In the genomic region with DNA sequence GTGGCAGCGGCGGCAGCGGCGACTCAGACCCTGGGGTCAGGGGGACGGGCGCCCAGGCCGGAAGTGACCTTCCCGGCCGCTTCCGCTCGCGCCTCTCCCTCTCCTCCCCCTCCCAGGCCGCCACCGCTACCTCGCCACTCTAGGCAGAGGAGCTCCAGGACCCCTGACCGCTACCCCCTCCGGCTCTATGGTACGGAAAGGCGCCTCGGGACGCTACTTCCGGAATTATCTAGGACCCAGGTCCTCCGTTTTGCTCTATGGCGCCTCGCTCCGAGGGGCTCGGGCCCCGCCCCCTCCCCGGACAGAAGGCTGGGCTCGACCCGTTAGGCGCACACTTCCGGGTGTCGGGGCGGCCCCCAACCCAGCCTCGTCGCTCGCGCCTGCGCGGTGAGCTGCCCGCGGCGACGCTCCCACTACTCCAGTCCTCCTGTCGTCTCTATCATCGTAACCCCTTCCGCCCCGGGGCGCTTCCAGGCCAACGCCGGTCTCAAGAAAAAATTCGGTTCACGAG, we compare ENCODE assay signal across 8 mouse cellular contexts. TPM values are rescaled to one million over a fixed set of nuclear protein-coding genes. Genes with fewer than 3 reads are reported as not detected.
DNase-seq lines count a peak whose midpoint lies in the region; ATAC-seq and TF ChIP-seq lines count a peak whose summit lies in the region.

TSS of gene Zfp787 (minus strand) at position 97 of the 511 bp plus-strand sequence.

- peak within 1 kb of the TSS; percentile 88 for H3K27ac ChIP-seq in ES-E14 (ENCODE audit: insufficient read depth, low read depth, low read length, poor library complexity, severe bottlenecking)
- peak within 1 kb of the TSS; percentile 95 for H3K27ac ChIP-seq in forebrain, postnatal 0 days (ENCODE audit: low read depth, low read length)
- H3K27ac ChIP-seq in lung, embryonic 15.5 days: peak within 1 kb of the TSS; percentile 96

- H3K27me3 ChIP-seq in forebrain, postnatal 0 days (ENCODE audit: insufficient read depth, low read length): no peaks in the 10 kb centered on the region
- H3K27me3 ChIP-seq in lung, embryonic 15.5 days: no peaks in the 10 kb centered on the region

- no peak for TF ChIP-seq CTCF in forebrain, postnatal 0 days (IDR thresholded peaks at IDR 0.05; ENCODE audit: low read depth)

- ATAC-seq in forebrain, postnatal 0 days: peak; percentile 97
- peak; percentile 97 for ATAC-seq in lung, embryonic 15.5 days (ENCODE audit: borderline replicate concordance, extremely low read depth, low FRiP score, low TSS enrichment)

- H3K36me3 ChIP-seq in ES-E14 (ENCODE audit: control insufficient read depth, insufficient read depth, low read length, poor library complexity, severe bottlenecking): no peaks in the 10 kb centered on the region
- no peaks in the 10 kb centered on the region for H3K36me3 ChIP-seq in forebrain, postnatal 0 days (ENCODE audit: insufficient read depth)
- no peaks in the 10 kb centered on the region for H3K36me3 ChIP-seq in lung, embryonic 15.5 days

- H3K4me1 ChIP-seq in ES-E14 (ENCODE audit: control insufficient read depth in 2 of 2, insufficient read depth in 2 of 2, low read length in 2 of 2, poor library complexity in 1 of 2): peaks cover 0 to 2% of the 10 kb centered on the region in 2 experiments; a peak in 2 of 4 replicates
- H3K4me1 ChIP-seq in forebrain, postnatal 0 days (ENCODE audit: insufficient read depth): peaks cover 12% of the 10 kb centered on the region
- H3K4me1 ChIP-seq in lung, embryonic 15.5 days: peaks cover 31% of the 10 kb centered on the region

- in situ Hi-C loops in ES-E14 (cut with MboI; ENCODE audit: low sequenced_read_pairs in 2 of 2, unreplicated experiment in 2 of 2): no loop called here

- H3K4me3 ChIP-seq in ES-E14 (ENCODE audit: insufficient read depth in 1 of 2, low read depth in 1 of 2, low read length in 2 of 2, poor library complexity in 1 of 2, severe bottlenecking in 1 of 2): peak within 1 kb of the TSS; percentile 91 to 96
- peak within 1 kb of the TSS; percentile 81 for H3K4me3 ChIP-seq in forebrain, postnatal 0 days (ENCODE audit: low read depth, low read length)
- H3K4me3 ChIP-seq in lung, embryonic 15.5 days: peak within 1 kb of the TSS; percentile 90

- no peaks in the 10 kb centered on the region for H3K9me3 ChIP-seq in ES-E14 (ENCODE audit: control insufficient read depth, insufficient read depth, low read depth, low read length)
- no peaks in the 10 kb centered on the region for H3K9me3 ChIP-seq in forebrain, postnatal 0 days (ENCODE audit: low read length)
- H3K9me3 ChIP-seq in lung, embryonic 15.5 days: no peaks in the 10 kb centered on the region

- H3K9ac ChIP-seq in ES-E14 (ENCODE audit: insufficient read depth, low read depth, low read length, poor library complexity, severe bottlenecking): peak within 1 kb of the TSS; percentile 94
- peak within 1 kb of the TSS; percentile 95 for H3K9ac ChIP-seq in forebrain, postnatal 0 days
- H3K9ac ChIP-seq in lung, embryonic 15.5 days: peak within 1 kb of the TSS; percentile 93

- H3K4me2 ChIP-seq in forebrain, postnatal 0 days (ENCODE audit: low read depth): peak within 1 kb of the TSS; percentile 96
- H3K4me2 ChIP-seq in lung, embryonic 15.5 days: peak within 1 kb of the TSS; percentile 70

- under 1% methylated on average over 49 of the region's 54 CpGs for WGBS in forebrain, postnatal 0 days
- whole genome bisulfite sequencing in lung, embryonic 15.5 days: 1% methylated on average over 39 of the region's 54 CpGs

- DNase-seq in ES-E14 (ENCODE audit: low read depth, low spot score): peak; percentile 94
- DNase-seq in cerebellum, adult 18-20 months: peak; percentile 95 to 96
- peak; percentile 99 for DNase-seq in forebrain, postnatal 0 days
- DNase-seq in heart, postnatal 4 days: peak; percentile 98
- DNase-seq in layer of hippocampus, adult 8-10 months (ENCODE audit: low spot score in 2 of 2): peak; percentile 97
- DNase-seq in ovary, adult 18-20 months (ENCODE audit: low spot score): peak; percentile 97
- peak; percentile 97 for DNase-seq in thymus, postnatal 0 days (ENCODE audit: low spot score)

TF ChIP-seq in ES-E14, 5 proteins besides CTCF, POLR2A, EP300 and RAD21:
- TF ChIP-seq HCFC1 (IDR thresholded peaks at IDR 0.05; ENCODE audit: borderline replicate concordance, insufficient read depth, low read length) (peak; percentile 69), MAFK (IDR thresholded peaks at IDR 0.05; ENCODE audit: insufficient read depth, low read depth, low read length) (no peak)
TF ChIP-seq in ES-E14: peak in this region for 1.

RNA-seq across cellular contexts. Expression of gene Zfp787, which starts in this region (rescaled TPM):
- total RNA-seq in ES-E14 (2012; rRNA removed): 20.9 and 29.0 TPM in 2 replicates
- 51.1 and 73.6 TPM in 2 replicates for total RNA-seq in forebrain, postnatal 0 days (2014; rRNA removed)
- 41.0 and 66.1 TPM in 2 replicates for polyA plus RNA-seq in forebrain, postnatal 0 days (2015; fragmentation: Nextera tagmentation; extraction: Ambion mirVana)
- 10 to 100 TPM; 43.4 to 50.3 TPM for total RNA-seq in heart, postnatal 4 days (2021)
- total RNA-seq in layer of hippocampus, adult 8-10 months (2022): 10 to 100 TPM; 22.1 to 29.3 (median 27.7) TPM
- polyA plus RNA-seq in lung, embryonic 15.5 days (2015; fragmentation: Nextera tagmentation; extraction: Ambion mirVana): 24.6 and 25.4 TPM in 2 replicates
- polyA plus RNA-seq in thymus, postnatal 0 days (2015; fragmentation: Nextera tagmentation; extraction: Ambion mirVana): 21.4 and 33.0 TPM in 2 replicates

Comparison
In these comparisons a context has a peak if more than half of its experiments do, and no peak if none do; other contexts are left out.
1. Peak in every context shown above with its lines: DNase-seq, ATAC-seq, H3K4me3 ChIP-seq and H3K27ac ChIP-seq.